Mouse (Mus musculus) B cell, adult (primary cell): Measurements from ENCODE around the gene Kcns1. TPM values are rescaled to one million over a fixed set of nuclear protein-coding genes. Genes with fewer than 3 reads are reported as not detected.

ENCODE experiments used
- total RNA-seq: library from RNA; stranded (reverse); gene quantifications from 4 replicates; pipeline ENCODE4 v1.2.4, GENCODE M21; 2023; ENCODE audit not compliant: inconsistent age

Gene Kcns1
- not detected in 4 replicates for total RNA-seq

GRCm38 (mm10) chr2:164170902-164171301 is at the start of gene Kcns1:
Kcns1 (minus strand) TSS chr2:164171113.

GRCm38 (mm10) chr2:164199626-164200327 is 28.9 kb upstream of the Kcns1 start, which contains the start of gene Wfdc15a:
Wfdc15a (minus strand) TSS chr2:164200130.

DNA sequence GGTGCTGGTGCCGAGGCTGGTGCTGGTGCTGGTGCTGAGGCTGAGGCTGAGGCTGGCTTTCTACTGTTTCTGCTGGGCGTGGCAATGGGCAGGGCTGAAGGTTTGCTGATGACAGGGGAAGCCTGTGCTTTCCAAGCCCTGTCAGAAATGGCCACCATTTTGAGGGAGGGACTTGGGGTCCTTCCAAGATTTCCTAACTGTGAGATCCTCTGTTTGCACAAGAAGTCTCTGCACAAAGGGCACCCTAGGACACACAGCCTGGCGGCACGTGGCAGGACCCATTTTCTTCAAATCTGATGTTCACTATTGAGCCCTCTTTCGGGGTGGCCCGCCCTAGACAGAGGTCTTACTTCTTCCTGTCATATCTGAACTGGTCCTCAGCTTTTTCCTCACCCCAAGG is 19.7 kb upstream of the Kcns1 start, which contains the start of gene Wfdc12:
TSS of gene Wfdc12 (minus strand) at position 33 of the 400 bp plus-strand sequence.

DNA sequence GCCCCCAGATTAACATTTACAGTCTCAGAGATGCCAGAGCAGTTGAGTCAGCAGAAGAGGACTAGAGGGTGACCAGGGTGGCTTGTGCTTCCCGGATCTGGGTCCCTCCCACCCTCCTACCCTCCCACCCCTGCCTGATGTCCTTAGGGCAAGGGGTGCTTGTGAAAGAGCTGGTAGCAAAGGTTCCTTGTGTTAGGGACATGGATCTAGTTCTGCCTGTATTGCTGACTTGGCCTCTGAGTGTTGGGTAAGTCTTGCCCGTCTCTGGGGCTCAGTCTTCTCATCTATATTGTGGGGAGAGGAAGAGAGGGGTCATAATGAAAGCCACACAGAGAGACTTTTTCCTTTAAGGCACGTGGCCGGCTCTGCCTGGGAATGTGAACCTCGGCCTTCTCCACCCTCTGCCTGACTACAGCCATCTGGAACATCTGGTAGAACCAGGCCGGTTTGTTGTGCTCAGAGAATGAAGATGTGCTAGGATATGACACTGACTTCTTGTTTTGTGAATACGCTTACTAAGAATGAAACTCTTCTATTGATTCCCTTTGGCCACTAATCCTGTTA is 11.9 kb upstream of the Kcns1 start, which contains the start of gene Wfdc5:
TSS of gene Wfdc5 (minus strand) at position 51 of the 564 bp plus-strand sequence.

Other genes starting within 250 kb of the Kcns1 start
- gene Ywhab, start 176.2 kb downstream of the Kcns1 start, total RNA-seq, result 104 to 114 TPM (median 108 TPM) in 4 replicates
- gene Pabpc1l, start 145.7 kb downstream of the Kcns1 start, total RNA-seq, result 2.7 to 4.5 TPM (median 3.1 TPM) in 4 replicates
- gene Stk4, start 100.8 kb downstream of the Kcns1 start, total RNA-seq, result 199 to 244 TPM (median 233 TPM) in 4 replicates
- 76.7 to 79.8 TPM (median 78.3 TPM) in 4 replicates for gene Tomm34, start 99.9 kb downstream of the Kcns1 start, total RNA-seq
- not detected in 4 replicates for gene Wfdc5, start 11.6 kb upstream of the Kcns1 start, total RNA-seq
- gene Wfdc12, start 19.5 kb upstream of the Kcns1 start, total RNA-seq, result not detected in 4 replicates
- gene Wfdc15a, start 29.0 kb upstream of the Kcns1 start, total RNA-seq, result not detected in 4 replicates
- gene Wfdc15b, start 50.5 kb upstream of the Kcns1 start, total RNA-seq, result not detected in 4 replicates
- not detected in 4 replicates for gene Svs2, start 67.4 kb upstream of the Kcns1 start, total RNA-seq
- not detected in 4 replicates for gene Svs3b, start 85.5 kb upstream of the Kcns1 start, total RNA-seq
- gene Svs4, start 107.3 kb upstream of the Kcns1 start, total RNA-seq, result not detected in 4 replicates
- not detected in 4 replicates for gene Svs3a, start 118.2 kb upstream of the Kcns1 start, total RNA-seq
- not detected in 4 replicates for gene Svs6, start 145.6 kb upstream of the Kcns1 start, total RNA-seq
- gene Svs5, start 161.6 kb upstream of the Kcns1 start, total RNA-seq, result 1.7 TPM in 1 of 4 replicates, not detected in the others
- 6.4 to 8.2 TPM (median 6.7 TPM) in 4 replicates for gene Slpi, start 218.0 kb upstream of the Kcns1 start, total RNA-seq
- 0.24 to 0.69 TPM (median 0.34 TPM) in 4 replicates for gene Rbpjl, start 232.0 kb upstream of the Kcns1 start, total RNA-seq
- gene Matn4, start 234.0 kb upstream of the Kcns1 start, total RNA-seq, result 0.35 to 0.83 TPM (median 0.39 TPM) in 3 of 4 replicates, not detected in the other